Mouse (Mus musculus) liver, embryonic 15.5 days (tissue): ENCODE data around the gene Lrrc4. TPM values are rescaled to one million over a fixed set of nuclear protein-coding genes. Genes with fewer than 3 reads are reported as not detected.

Experiments used
- ATAC-seq: fragments of 200-750 bp; cut with Nextera tagmentation; 2 replicates; pipeline ENCODE4 v1.8.0; 2017; ENCODE audit warnings: moderate number of reproducible peaks, mild to moderate bottlenecking, moderate library complexity; ENCODE audit not compliant: insufficient read depth
- H3K27ac ChIP-seq: fragments of 300-500 bp; sonication (generic); replicated peaks from 2 replicates; pipeline ENCODE4 v1.5.1; 2015; ENCODE audit warnings: mild to moderate bottlenecking, inconsistent platforms
- H3K27me3 ChIP-seq: fragments of 300-500 bp; sonication (generic); 2 replicates; pipeline ENCODE4 v1.6.1; 2015; ENCODE audit warnings: mild to moderate bottlenecking, inconsistent platforms
- H3K36me3 ChIP-seq: fragments of 300-500 bp; sonication (generic); replicated peaks from 2 replicates; pipeline ENCODE4 v1.6.1; 2015; ENCODE audit warnings: moderate library complexity, mild to moderate bottlenecking, inconsistent platforms
- H3K4me1 ChIP-seq: fragments of 300-500 bp; sonication (generic); replicated peaks from 2 replicates; pipeline ENCODE4 v1.6.1; 2015; ENCODE audit warnings: inconsistent platforms
- H3K4me2 ChIP-seq: fragments of 300-500 bp; sonication (generic); 2 replicates; pipeline ENCODE4 v1.6.1; 2015; ENCODE audit warnings: moderate library complexity, mild to moderate bottlenecking, inconsistent platforms
- H3K4me3 ChIP-seq: fragments of 300-500 bp; sonication (generic); replicated peaks from 2 replicates; pipeline ENCODE4 v1.5.1; 2015; ENCODE audit warnings: mild to moderate bottlenecking, inconsistent platforms
- H3K9ac ChIP-seq: fragments of 300-500 bp; sonication (generic); 2 replicates; pipeline ENCODE4 v1.6.1; 2015; ENCODE audit warnings: moderate library complexity, mild to moderate bottlenecking, inconsistent platforms
- H3K9me3 ChIP-seq: fragments of 300-500 bp; sonication (generic); replicated peaks from 2 replicates; pipeline ENCODE4 v1.6.1; 2016; ENCODE audit warnings: inconsistent platforms
- WGBS: fragments of 180-500 bp; shearing (Covaris S2); methylation state at CpG from one replicate; pipeline ENCODE4 v1.1.7; 2015; ENCODE audit warnings: mixed read lengths; ENCODE audit not compliant: insufficient replicate concordance; 5-methylcytosine and 5-hydroxymethylcytosine counted together
- polyA plus RNA-seq: library from polyadenylated mRNA; unstranded; fragments of >200 nt; fragmentation: Nextera tagmentation; extraction: Ambion mirVana; gene quantifications from 2 replicates; pipeline ENCODE4 v1.2.1, GENCODE M21; 2015

Gene Lrrc4
- polyA plus RNA-seq, 1 experiment from 2014 or later: 0.02 TPM

- H3K4me1 ChIP-seq: no peaks in the 10 kb centered on the region
- peaks cover 13% of the 10 kb centered on the region for H3K36me3 ChIP-seq
- H3K9me3 ChIP-seq: no peaks in the 10 kb centered on the region
- no peak overlapping the region for H3K4me3 ChIP-seq
- WGBS: 87% methylated on average over 5 of the region's 5 CpGs
- ATAC-seq: no peak
- no peak overlapping the region for H3K27ac ChIP-seq
- H3K27me3 ChIP-seq: no peaks in the 10 kb centered on the region
- no peak overlapping the region for H3K4me2 ChIP-seq
- H3K9ac ChIP-seq: no peak overlapping the region
These were observed 162.3 kb downstream of the Lrrc4 start for GRCm38 (mm10) chr6:28669251-28669650.

DNA sequence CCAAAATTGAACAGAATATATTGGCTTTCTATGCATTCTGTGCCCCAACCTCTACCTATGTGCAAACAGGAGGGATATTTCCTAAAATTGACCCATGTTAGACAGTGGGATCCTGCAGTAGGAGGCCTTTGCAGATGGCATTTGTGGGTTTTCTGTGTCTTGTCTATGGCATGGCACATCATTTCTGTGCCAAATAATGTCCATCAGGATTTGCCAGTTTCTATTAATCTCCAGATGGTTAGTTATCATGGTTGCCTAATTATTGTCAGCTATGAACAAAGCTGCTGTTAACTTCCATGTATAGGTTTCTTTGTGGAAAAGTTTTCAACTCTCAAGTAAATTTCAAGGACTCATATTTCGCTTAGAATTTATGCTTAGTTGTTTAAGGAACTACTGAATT lies 164.0 kb downstream of the Lrrc4 start:
- H3K9me3 ChIP-seq: no peaks in the 10 kb centered on the region
- H3K4me2 ChIP-seq: no peak overlapping the region
- no peaks in the 10 kb centered on the region for H3K4me1 ChIP-seq
- H3K27ac ChIP-seq: no peak overlapping the region
- no peak overlapping the region for H3K9ac ChIP-seq
- H3K27me3 ChIP-seq: no peaks in the 10 kb centered on the region
- peaks cover 13% of the 10 kb centered on the region for H3K36me3 ChIP-seq
- no peak for ATAC-seq
- no peak overlapping the region for H3K4me3 ChIP-seq
- WGBS: 71% methylated on average over 1 of the region's 1 CpGs

GRCm38 (mm10) chr6:28664716-28665115 lies 166.8 kb downstream of the Lrrc4 start:
- Histone ChIP-seq H3K4me2 (no peak overlapping the region), H3K4me3 (no peak overlapping the region), H3K4me1 (no peaks in the 10 kb centered on the region), H3K9ac (no peak overlapping the region), H3K27me3 (no peaks in the 10 kb centered on the region), H3K9me3 (no peaks in the 10 kb centered on the region), H3K36me3 (peaks cover 8% of the 10 kb centered on the region; the same call in 1 of the 2 replicates), H3K27ac (no peak overlapping the region)
- no peak for ATAC-seq
- WGBS: 78% methylated on average over 3 of the region's 3 CpGs

DNA sequence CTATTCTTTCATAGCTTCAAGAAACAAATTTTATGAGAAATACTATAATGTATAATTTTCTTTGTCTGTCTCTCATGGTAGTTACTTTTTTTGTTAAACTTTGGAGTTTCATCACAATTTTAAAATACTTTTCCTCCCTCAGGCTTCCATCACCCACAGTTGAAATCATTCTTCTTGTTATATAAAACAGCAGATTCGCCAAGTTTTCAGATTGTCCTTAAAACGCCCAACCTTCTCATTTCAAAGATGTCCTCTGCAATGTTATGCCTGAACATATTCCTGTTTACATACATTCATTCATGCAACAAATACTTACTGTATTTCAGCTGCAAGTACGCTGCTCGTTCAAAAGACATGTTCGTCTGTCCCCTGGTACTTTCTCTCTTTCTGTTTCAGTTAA lies 167.9 kb downstream of the Lrrc4 start:
- no peaks in the 10 kb centered on the region for H3K27me3 ChIP-seq
- 78% methylated on average over 5 of the region's 5 CpGs for WGBS

DNA sequence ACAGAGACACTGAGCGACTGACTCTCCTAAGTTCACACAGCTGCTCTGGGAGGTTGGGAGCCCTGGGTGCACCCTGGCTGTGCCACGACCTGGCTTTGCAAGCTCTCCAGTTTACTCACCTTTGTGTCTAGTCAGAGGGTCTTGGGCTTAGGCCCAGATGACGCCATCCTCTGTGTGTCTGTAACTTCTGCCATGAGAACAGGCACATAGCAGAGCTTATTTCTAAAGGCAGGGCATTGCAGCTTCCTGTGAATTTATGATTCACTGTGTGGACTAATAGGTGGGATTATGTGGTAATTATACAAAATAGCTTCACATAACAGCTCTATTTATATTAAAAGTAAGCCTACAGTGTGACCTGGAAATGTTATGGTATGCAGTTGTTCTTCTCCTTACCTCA lies 168.5 kb downstream of the Lrrc4 start:
- Histone ChIP-seq H3K4me1 (no peaks in the 10 kb centered on the region), H3K36me3 (no peaks in the 10 kb centered on the region), H3K27ac (no peak overlapping the region), H3K4me3 (no peak overlapping the region), H3K9ac (no peak overlapping the region), H3K4me2 (no peak overlapping the region), H3K27me3 (no peaks in the 10 kb centered on the region), H3K9me3 (no peaks in the 10 kb centered on the region)
- WGBS: 71% methylated on average over 3 of the region's 3 CpGs
- ATAC-seq: no peak

More for the DNA sequence above, 167.9 kb downstream of the Lrrc4 start:
- Histone ChIP-seq H3K4me3 (no peak overlapping the region), H3K27ac (no peak overlapping the region), H3K4me2 (no peak overlapping the region), H3K4me1 (no peaks in the 10 kb centered on the region), H3K9ac (no peak overlapping the region), H3K36me3 (no peaks in the 10 kb centered on the region), H3K9me3 (no peaks in the 10 kb centered on the region)
- ATAC-seq: no peak

DNA sequence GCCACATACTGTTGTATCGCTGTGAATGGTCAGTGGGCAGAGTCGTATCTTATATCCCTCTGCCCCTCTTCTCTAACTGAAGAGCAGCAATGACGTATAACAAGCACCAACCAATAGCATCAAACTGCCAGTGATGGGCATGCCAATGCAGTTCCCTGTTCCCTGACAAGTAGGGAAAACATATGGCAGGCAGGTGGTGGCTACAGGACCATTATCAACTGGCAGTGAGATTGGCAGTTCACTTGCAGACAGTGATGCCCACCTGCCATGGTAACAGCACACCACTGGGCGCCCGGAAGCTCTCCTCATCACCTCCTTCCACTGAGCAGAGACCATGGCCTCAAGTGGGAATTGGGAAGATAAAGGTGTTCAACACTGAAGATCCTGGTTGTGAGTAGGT lies 175.0 kb downstream of the Lrrc4 start:
- Histone ChIP-seq H3K27ac (no peak overlapping the region), H3K4me2 (no peak overlapping the region), H3K27me3 (no peaks in the 10 kb centered on the region), H3K36me3 (no peaks in the 10 kb centered on the region), H3K9me3 (no peaks in the 10 kb centered on the region), H3K4me1 (no peaks in the 10 kb centered on the region), H3K9ac (no peak overlapping the region), H3K4me3 (no peak overlapping the region)
- 83% methylated on average over 5 of the region's 5 CpGs for WGBS
- ATAC-seq: no peak

- Histone ChIP-seq H3K9me3 (no peaks in the 10 kb centered on the region), H3K27ac (no peak overlapping the region), H3K4me3 (no peak overlapping the region), H3K9ac (no peak overlapping the region), H3K36me3 (no peaks in the 10 kb centered on the region), H3K27me3 (no peaks in the 10 kb centered on the region), H3K4me2 (no peak overlapping the region), H3K4me1 (no peaks in the 10 kb centered on the region; the same call in 1 of the 2 replicates)
- no peak for ATAC-seq
These were observed 186.3 kb downstream of the Lrrc4 start for GRCm38 (mm10) chr6:28645231-28645630.

DNA sequence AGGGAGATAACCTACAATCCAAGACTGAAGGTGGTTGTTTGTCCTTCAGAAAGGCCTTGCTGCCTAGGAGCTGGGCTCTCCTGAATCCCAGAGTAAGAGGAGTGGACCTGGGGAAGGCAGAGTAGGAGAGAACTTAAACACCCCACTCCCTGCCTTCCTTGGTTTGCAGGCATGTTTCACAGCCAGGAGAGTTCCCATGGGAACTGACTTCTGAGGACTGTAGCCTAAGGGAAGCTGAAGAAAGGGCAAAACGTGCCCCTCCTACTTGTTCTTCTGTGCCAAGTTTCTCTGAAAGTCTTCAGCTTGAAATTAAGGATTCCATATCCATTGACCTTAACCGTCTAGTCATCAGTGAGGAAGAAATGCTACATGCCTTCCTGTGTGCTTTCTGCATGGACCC lies 188.6 kb downstream of the Lrrc4 start:
- ATAC-seq: no peak
- whole genome bisulfite sequencing: 44% methylated on average over 2 of the region's 2 CpGs
- no peaks in the 10 kb centered on the region; the same call in 1 of the 2 replicates for H3K4me1 ChIP-seq
- no peak overlapping the region for H3K4me2 ChIP-seq
- no peak overlapping the region for H3K27ac ChIP-seq
- H3K27me3 ChIP-seq: no peaks in the 10 kb centered on the region
- no peak overlapping the region for H3K4me3 ChIP-seq
- no peak overlapping the region for H3K9ac ChIP-seq
- H3K9me3 ChIP-seq: no peaks in the 10 kb centered on the region
- H3K36me3 ChIP-seq: no peaks in the 10 kb centered on the region

DNA sequence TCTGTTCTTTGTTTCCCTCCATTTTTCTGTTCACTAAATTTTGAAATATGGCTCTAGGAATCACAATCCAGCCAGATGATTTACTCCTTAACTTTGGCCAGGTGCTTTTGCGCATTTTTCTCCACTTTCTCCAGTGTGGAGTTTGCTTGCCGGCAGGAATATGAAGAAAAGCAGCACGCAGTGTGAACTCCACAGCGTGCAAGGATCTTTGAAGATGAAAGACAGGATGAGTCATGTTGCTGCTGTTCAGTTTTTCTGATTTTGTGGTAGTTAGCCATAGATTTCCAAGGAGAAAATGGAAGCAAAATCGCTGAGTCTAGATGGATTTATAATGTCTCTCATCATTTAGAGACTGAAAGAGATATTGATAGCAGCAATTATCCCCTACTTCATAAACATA lies 191.5 kb downstream of the Lrrc4 start:
- H3K27me3 ChIP-seq: no peaks in the 10 kb centered on the region
- no peak for ATAC-seq
- no peaks in the 10 kb centered on the region for H3K36me3 ChIP-seq
- 84% methylated on average over 5 of the region's 5 CpGs for WGBS
- no peak overlapping the region for H3K27ac ChIP-seq
- no peak overlapping the region for H3K4me3 ChIP-seq
- peaks cover 21% of the 10 kb centered on the region for H3K4me1 ChIP-seq
- H3K9me3 ChIP-seq: no peaks in the 10 kb centered on the region
- H3K9ac ChIP-seq: no peak overlapping the region
- no peak overlapping the region for H3K4me2 ChIP-seq

GRCm38 (mm10) chr6:28635531-28636348 lies 195.8 kb downstream of the Lrrc4 start:
- Histone ChIP-seq H3K36me3 (no peaks in the 10 kb centered on the region), H3K27me3 (no peaks in the 10 kb centered on the region), H3K4me3 (no peak overlapping the region), H3K9me3 (no peaks in the 10 kb centered on the region), H3K9ac (no peak overlapping the region), H3K4me2 (no peak overlapping the region), H3K4me1 (peaks cover 29% of the 10 kb centered on the region), H3K27ac (peak overlapping the region; percentile 10; the same call in 1 of the 2 replicates)
- ATAC-seq: peak; percentile 72
- WGBS: 48% methylated on average over 6 of the region's 6 CpGs

GRCm38 (mm10) chr6:28635092-28635491 lies 196.5 kb downstream of the Lrrc4 start:
- 58% methylated on average over 1 of the region's 1 CpGs for WGBS
- H3K36me3 ChIP-seq: no peaks in the 10 kb centered on the region
- H3K9me3 ChIP-seq: no peaks in the 10 kb centered on the region
- peak overlapping the region; percentile 10; the same call in 1 of the 2 replicates for H3K27ac ChIP-seq
- no peak overlapping the region for H3K4me3 ChIP-seq
- no peak; the same call in 1 of the 2 replicates for ATAC-seq
- H3K27me3 ChIP-seq: no peaks in the 10 kb centered on the region
- no peak overlapping the region for H3K4me2 ChIP-seq
- H3K4me1 ChIP-seq: peaks cover 29% of the 10 kb centered on the region
- no peak overlapping the region for H3K9ac ChIP-seq

- H3K27ac ChIP-seq: no peak overlapping the region
- no peak overlapping the region for H3K4me2 ChIP-seq
- no peaks in the 10 kb centered on the region for H3K9me3 ChIP-seq
- ATAC-seq: no peak
- peaks cover 38% of the 10 kb centered on the region for H3K4me1 ChIP-seq
- WGBS: 55% methylated on average over 3 of the region's 3 CpGs
- H3K9ac ChIP-seq: no peak overlapping the region
- no peak overlapping the region for H3K4me3 ChIP-seq
- no peaks in the 10 kb centered on the region for H3K36me3 ChIP-seq
- H3K27me3 ChIP-seq: no peaks in the 10 kb centered on the region
These were observed 197.9 kb downstream of the Lrrc4 start for GRCm38 (mm10) chr6:28633656-28634055.
